Mouse (Mus musculus) inflammation-experienced regulatory T-cells, adult 6 months (primary cell): ENCODE results near the gene Ptpn14. TPM values are rescaled to one million over a fixed set of nuclear protein-coding genes. Genes with fewer than 3 reads are reported as not detected.
"Not testable (repeated sequence)": the region's sequence is repeated elsewhere in the genome, so short reads cannot be mapped to it uniquely, and the experiment has no call there.

ENCODE experiments used
- ATAC-seq: one replicate; pipeline ENCODE4 v1.8.0; 2017
- polyA plus RNA-seq, 3 experiments: library from polyadenylated mRNA; unstranded; fragments of 100-300 nt; shearing (Covaris generic); gene quantifications; one replicate each; pipeline ENCODE4 v1.2.1; 2017

Gene Ptpn14
- under 1 TPM in 2 of 3 experiments, not detected in 1; 0.10 to 0.23 TPM for polyA plus RNA-seq

- no peak for ATAC-seq
Observed at GRCm38 (mm10) chr1:189727884-189728783, at the start of gene Ptpn14. TSS of gene Ptpn14 (plus strand) at chr1:189728268.

DNA sequence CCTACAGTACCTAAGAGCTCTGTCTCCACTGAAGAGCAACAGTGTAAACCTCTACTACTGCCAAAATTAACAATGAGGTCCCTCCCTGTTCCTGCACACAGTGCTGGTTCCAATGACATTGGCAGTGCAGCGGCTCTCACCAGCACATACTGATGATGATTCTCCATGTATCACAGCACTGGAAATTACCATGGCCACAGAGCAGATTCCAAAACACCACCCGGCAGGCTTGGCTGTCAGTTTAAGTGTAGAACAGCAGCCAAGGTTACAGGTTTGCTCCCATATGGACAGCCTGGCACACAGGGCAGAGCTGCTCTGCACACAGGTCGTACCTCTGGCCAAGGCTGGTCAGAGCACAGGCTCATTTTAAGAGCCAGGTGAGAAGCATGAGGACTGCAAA is 48.5 kb upstream of the Ptpn14 start:
- no peak for ATAC-seq

DNA sequence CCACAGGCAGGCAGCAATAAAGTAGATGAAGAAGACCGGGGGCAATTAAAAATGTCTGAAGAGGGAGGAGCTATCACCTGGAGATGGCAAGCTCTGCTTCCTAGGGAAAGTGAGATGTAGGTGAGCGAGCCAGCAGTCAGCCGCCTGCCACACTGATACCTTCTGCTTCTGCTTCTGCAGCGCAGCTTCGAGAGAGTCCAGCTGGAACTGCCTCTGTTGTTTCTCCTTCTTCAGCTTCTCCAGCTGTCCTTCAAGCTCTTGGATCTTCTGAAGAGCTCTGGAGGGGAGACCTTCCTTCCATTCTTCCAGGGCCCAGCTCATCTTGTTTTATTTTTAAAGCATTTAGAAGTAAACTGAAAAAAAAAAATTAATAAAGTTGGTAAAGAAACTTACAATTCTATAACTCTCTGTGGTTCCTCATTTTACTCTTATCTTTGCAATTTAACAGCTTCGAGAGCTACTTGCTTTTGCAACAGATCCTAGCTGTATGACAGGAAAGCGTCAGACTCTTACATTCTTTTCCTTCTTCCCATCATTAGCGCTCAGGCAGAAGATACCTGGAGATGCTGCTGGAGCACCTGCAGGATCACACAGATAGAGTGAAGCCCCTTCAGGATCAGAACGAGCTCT is 43.2 kb upstream of the Ptpn14 start:
- no peak for ATAC-seq

GRCm38 (mm10) chr1:189686025-189686424 is 42.0 kb upstream of the Ptpn14 start:
- ATAC-seq: no peak

DNA sequence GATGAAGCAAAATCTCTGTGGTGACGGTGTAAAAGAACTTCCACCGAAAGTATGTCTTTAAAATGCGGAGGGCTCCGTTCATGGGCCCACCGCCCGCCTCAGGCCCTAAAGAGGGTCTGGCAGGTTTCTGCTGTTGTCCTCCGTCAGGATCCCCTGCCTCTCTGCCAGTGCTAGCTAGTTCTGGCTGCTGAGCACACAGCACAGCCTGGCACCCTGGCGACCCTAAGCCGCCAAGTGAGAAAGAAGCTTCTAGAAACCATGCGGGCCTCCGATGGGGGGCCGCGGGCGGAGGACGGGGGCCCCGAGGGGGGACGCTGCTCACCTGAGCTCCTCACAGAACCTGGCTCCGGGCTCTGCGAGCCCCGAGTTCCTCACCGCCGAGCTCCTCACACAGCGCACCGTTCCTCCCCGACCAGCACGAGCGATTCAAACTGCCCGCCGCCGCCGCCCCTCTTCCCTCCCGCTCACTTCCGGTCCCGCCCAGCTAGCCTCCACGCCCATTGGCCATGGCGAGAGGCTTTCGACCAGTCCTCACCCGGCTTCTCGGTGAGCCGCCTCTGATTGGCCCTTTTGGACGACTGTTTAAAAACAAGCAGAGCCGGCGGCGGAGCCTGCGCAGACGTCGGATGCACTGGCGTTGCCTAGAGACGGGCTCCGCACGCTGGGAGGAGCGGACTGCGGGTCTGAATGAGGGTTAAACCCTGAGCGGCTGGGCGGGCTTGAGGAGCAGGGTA is 40.2 kb upstream of the Ptpn14 start, which contains the start of gene Cenpf:
TSS of gene Cenpf (minus strand) at position 433 of the 734 bp plus-strand sequence.
- peak; percentile 100 for ATAC-seq

GRCm38 (mm10) chr1:189688388-189688750 is 39.7 kb upstream of the Ptpn14 start:
- ATAC-seq: peak; percentile 14

- no peak for ATAC-seq
Observed at GRCm38 (mm10) chr1:189689050-189689833, 38.8 kb upstream of the Ptpn14 start.

GRCm38 (mm10) chr1:189692442-189692841 is 35.6 kb upstream of the Ptpn14 start:
- not testable (repeated sequence) for ATAC-seq

DNA sequence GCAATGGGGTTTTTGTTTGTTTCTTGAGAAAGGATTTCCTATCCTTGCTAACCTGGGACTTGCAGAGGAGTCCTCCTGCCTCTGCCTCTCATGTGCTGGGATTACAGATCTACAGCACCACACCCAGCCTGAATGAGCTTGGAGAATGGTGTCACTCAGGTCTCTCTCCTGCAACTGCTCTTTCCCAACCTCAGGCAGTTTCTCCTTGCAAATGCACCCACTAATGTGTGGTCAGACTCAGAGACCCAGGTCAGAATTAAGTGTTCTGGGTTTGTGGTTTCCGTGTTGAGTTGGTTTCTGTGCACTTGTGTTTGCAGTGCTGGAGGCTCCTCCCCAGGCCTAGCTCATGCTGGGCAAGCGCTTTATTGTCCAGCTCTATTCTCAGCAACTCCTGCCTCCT is 33.7 kb upstream of the Ptpn14 start:
- no peak for ATAC-seq

GRCm38 (mm10) chr1:189695321-189695720 is 32.7 kb upstream of the Ptpn14 start:
- ATAC-seq: no peak

DNA sequence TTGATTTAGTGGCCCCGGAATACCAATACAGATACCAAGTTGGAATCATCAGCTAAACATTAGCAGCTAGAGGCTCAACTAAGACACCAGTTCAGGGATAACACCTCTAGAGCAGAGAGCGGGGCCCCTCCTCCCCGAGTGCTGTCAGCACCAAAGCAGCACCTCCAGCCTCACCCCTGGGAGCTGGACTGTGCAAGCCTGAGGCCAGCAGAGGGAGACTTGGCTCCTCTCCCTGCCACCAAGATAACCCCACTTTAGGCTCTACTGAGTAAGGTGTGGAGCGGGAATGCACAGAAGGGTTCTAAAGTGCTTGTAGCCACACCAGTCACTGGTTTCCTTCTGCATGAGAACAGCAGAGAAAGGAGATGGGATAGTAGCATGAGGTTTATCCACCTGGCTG is 29.7 kb upstream of the Ptpn14 start:
- no peak for ATAC-seq

DNA sequence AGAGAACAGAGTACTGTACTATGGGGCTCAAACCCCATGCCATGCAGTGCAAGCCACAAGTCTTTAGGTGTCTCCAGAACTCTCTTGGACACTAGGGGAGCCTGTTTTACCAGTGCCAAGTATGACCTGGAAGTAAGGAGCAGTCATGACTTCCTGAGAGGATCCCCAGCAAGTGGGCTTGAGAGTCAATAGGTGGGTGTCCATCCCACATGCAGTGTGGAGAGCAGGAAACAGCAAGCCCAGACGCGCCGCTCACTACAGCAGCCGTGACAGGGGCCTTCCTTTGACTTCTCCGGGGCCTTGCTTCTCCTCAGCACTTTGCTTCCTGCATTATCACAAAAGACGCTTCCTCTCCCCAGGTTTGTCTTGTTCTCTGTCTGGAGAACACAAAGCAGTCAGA is 27.9 kb upstream of the Ptpn14 start:
- no peak for ATAC-seq

DNA sequence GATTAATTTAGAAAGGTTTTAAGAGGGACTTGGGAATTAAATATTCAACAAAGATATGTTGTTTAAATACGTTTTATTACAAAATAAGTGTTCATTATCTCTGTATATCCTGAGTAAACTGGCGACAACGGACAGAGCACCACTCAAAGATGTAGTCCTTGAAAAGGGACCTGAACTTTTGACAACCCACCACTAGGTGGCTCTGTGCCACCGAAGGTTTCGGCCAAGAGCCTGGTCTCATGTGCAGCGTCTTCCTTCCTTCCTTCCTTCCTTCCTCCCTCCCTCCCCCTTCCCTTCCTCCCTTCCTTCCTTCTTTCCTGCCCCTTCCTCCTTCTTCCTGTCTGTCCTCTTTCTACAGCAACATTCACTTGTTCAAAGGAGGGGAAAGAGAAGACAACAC is 27.1 kb upstream of the Ptpn14 start:
- ATAC-seq: peak; percentile 70

DNA sequence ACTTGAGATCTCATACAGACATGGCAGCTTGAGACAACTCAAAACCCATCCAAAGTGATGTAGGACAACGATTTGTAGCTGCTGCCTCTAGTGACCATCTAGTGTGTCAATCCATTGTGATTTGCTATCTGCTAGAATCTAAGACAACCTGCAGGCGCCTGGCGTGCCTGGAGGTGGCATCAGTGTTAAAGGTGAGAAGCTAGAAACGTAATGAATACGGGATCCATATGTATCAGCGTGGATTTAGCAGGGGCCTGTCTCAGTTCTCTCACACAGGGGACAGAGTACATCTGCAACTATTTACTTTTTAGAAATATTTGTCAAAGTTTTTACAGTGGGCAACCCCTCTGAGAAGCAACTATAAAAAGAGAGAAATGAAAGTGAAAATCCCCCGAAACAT is 24.9 kb upstream of the Ptpn14 start:
- ATAC-seq: peak; percentile 61

DNA sequence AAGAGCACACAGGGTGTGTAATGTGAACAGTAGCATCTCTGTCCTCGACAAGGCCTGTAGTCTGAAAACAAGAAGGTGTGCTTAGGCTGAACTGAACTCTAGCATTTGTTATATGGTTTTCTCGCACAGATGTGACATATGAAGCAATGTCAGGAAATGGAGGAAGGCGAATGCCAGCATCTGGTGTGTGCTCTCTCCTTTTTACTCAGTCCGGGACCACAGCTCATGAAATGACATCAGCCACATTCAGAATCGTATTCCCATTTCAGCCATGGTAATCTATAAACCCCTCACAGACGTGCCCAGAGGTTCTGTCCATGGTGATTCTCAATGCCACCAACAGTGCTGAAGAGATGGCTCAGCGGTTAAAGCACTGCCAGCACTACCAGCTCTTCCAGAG is 24.5 kb upstream of the Ptpn14 start:
- no peak for ATAC-seq

DNA sequence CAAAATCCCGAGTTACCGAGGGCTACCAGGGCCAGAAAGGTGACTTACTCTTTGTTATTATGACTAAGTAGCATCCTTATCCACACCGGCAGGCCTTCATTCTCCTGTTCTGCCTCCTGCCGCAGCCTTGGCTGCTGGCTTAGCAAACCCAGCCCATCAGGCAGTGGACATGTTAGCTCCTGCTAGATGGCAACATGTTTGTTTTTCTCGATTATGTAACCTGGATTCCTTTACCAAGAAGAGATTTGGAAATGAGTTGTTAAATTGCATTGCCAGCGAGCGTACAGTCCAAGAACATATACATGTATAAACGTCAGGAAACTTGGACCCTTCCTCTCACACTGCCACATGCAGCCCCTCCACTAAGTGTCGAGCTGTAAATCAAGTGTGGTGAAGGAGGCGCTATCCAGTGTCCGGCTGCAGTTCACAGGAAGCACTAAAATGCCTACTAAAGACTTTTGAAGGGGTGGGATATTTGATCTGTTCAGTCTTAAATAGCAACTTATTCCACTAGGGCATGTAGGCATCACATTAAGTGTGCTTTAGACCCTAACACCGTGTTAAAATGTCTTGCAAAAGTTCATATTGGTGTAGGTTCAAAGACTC is 21.9 kb upstream of the Ptpn14 start:
- no peak for ATAC-seq

- no peak for ATAC-seq
Observed at GRCm38 (mm10) chr1:189707014-189707413, 21.1 kb upstream of the Ptpn14 start.

DNA sequence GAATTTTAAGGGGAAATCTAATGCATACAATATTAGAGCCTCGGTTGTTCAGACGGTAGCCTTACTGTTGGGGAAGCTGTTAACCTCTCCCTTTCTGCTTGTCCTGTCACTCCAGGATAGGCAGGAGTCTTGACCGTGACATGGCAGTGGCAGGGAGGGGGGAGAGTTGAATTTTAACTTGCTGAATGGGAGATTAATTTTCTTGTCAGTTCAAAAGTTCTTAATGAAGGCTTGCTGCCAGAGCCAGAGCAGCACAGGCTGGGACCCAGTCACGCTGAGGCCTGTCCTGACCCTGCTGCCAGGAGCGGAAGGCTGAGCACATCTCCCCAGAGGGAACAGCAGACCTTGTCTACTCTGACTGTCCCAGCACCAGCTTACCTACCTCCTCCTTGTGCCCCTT is 20.6 kb upstream of the Ptpn14 start:
- ATAC-seq: no peak

DNA sequence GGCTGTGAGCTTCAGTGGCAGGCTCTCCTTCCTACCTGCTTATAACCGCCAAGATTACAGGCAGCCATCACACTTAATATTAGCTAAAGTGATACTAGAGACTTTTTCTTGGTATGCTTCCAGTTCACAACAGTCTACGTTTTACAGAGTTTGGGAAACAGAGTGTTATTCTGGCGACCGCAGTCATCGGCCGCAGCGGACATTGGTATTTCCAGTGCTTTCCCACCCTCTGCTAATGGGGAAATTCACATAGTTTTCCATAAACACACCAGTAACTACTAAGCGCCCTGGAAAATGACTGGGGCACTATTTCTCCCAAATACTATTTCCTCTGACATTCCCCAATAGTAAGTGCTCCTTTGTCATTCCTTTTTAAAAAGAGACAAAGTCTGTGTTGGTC is 19.1 kb upstream of the Ptpn14 start:
- ATAC-seq: no peak

GRCm38 (mm10) chr1:189715915-189716797 is 11.9 kb upstream of the Ptpn14 start:
- no peak for ATAC-seq

DNA sequence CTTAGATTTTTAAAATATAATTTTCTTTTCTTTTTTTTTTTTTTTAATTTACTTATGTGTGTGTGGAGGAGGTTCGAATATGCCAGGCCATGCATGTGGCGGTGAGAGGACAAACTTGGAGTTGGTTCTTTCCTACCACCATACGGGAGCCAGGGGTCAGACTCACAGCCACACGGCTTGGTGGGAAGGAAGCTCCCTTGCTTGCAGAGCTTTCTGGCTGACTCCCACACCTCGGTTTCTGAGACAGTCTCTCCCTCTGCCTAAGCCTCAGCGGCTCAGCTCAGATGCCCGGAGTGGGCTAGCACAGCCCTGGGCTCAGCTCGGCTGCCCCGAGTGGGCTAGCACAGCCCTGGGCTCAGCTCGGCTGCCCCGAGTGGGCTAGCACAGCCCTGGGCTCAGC is 10.5 kb upstream of the Ptpn14 start:
- ATAC-seq: no peak
